Mouse (Mus musculus) adipocyte (in vitro differentiated cells): ENCODE measurements around the gene Sfrp2.
A peak's percentile ranks its signal among the peaks of the same experiment; 100 is the strongest.

ENCODE experiments used
- DNase-seq: peaks from one replicate; pipeline ENCODE4 v3.0.0-alpha.2; 2016; ENCODE audit warnings: low spot score

The Sfrp2 gene

DNA sequence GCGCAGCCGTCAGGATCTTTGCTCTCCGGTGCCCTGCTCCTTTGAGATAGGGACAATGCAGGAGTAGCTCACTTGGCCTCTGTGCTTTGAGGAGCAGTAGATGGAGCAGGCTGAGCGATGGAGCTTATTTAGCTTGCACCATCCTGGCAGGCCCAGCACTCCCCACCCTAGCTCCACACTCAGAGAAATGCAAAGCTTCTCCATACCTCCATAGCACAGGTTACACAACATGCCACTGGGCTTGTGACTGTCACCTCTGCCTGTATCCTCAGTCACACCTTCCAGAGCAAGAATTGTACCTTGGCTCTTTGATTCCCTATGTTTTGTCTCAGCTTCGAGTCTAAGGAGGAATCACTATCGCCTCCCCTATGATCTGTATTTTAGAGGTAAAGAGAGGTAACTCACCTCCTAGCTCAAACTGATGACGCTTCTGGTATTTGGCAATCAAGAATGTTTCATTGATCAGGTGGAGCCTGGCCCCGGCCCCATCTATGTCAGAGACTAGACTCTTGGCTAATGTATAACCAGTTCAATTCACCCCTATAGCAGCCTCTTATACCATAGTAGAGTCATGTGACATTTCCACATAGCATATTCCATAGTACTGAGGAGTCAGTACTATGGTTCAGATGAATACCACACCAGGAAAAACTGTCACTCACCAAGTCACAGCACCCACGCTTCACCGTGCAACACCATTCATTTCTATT lies 5.2 kb downstream of the Sfrp2 start:
- DNase-seq = no peak

DNA sequence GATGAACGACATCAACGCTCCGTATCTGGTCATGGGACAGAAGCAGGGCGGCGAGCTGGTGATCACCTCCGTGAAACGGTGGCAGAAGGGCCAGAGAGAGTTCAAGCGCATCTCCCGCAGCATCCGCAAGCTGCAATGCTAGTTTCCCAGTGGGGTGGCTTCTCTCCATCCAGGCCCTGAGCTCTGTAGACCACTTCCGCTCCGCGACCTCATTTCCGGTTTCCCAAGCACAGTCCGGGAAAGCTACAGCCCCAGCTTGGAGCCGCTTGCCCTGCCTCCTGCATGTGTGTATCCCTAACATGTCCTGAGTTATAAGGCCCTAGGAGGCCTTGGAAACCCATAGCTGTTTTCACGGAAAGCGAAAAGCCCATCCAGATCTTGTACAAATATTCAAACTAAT lies 7.2 kb downstream of the Sfrp2 start:
- no peak for DNase-seq

- no peak for DNase-seq
Observed at GRCm38 (mm10) chr3:83775403-83775802, 9.3 kb downstream of the Sfrp2 start.

DNA sequence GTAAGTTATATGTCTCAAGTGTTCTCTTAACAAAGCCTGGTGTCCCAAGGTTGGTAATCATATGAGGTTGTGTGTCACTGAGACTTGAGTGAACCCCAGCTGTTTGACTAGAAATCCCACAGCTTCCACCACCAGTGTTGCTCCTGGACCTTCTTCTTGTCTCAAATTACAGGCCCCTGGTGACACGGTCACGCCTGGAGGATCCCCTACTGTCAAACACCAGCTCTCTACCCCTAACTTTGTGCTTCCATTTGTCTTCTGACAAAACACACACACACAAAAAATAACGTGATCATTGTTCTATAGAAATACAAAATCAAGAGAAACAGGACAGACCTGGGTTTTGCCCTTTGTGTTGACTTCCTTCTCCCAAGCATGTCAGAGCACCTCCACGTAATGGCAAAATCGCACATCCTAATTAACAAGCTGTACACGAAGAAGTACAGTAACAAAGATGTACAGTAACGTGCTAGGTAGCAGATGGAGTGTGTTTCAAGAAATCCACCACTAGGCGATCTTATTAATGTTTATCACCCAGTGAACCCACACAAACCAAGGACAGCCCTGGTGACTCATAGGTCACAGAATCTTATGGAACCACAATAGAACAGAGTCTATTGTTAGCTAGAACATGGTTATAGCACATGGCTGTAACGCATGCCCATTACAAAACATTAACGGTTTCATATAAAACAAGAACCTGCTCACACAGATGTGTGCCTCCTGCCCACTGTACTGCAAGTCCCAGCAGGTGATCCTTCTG lies 15.5 kb downstream of the Sfrp2 start:
- DNase-seq = no peak

- DNase-seq = peak; percentile 27
Observed at GRCm38 (mm10) chr3:83783716-83784469, 17.8 kb downstream of the Sfrp2 start.

GRCm38 (mm10) chr3:83784726-83785125 lies 18.6 kb downstream of the Sfrp2 start:
- no peak for DNase-seq

GRCm38 (mm10) chr3:83787086-83787485 lies 21.0 kb downstream of the Sfrp2 start:
- no peak for DNase-seq

GRCm38 (mm10) chr3:83787776-83788305 lies 21.7 kb downstream of the Sfrp2 start:
- DNase-seq = no peak

- no peak for DNase-seq
Observed at GRCm38 (mm10) chr3:83789651-83790451, 23.7 kb downstream of the Sfrp2 start.

- no peak for DNase-seq
Observed at GRCm38 (mm10) chr3:83791444-83791843, 25.3 kb downstream of the Sfrp2 start.

DNA sequence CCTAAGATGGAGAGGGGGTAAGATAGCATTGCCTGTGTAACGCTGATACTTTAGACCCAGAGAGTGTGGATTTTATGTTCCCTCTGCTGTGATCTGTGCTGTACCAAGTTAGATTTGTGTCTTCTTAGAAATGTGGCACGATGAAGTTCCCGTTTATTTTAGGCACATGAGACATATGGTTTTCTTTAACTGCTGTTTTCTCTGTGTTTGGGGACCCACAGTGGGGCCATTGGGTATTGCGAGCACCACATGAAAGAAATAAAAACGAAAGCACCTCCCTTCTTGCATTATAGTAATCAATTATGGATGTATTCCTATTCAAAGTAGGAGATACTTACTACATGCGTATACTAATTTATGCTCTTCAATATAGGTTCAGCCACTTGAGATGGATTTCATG lies 31.0 kb downstream of the Sfrp2 start:
- DNase-seq = peak; percentile 28

- peak; percentile 68 for DNase-seq
Observed at GRCm38 (mm10) chr3:83797828-83798227, 31.7 kb downstream of the Sfrp2 start.

DNA sequence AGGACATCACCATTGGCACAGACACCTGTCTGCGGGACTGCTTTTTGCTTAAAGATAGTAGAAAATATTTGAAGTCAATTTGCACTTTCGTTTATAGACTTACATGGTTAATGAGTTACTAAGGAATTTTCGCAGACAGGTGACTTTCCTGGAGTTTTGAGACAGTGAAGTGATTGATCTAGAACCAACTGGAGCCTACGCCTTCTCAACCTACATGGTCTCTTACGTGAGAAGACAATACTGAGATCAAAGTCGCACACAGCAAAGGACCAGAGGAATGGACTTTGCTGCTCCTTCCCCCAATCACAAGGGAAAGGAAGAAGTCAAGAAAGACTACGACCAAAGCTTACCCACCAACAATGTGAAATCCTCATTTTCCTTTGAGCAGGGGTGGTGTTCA lies 33.4 kb downstream of the Sfrp2 start:
- no peak for DNase-seq

GRCm38 (mm10) chr3:83801649-83802155 lies 35.6 kb downstream of the Sfrp2 start:
- no peak for DNase-seq

- DNase-seq = no peak
Observed at GRCm38 (mm10) chr3:83808483-83808882, 42.4 kb downstream of the Sfrp2 start.

DNA sequence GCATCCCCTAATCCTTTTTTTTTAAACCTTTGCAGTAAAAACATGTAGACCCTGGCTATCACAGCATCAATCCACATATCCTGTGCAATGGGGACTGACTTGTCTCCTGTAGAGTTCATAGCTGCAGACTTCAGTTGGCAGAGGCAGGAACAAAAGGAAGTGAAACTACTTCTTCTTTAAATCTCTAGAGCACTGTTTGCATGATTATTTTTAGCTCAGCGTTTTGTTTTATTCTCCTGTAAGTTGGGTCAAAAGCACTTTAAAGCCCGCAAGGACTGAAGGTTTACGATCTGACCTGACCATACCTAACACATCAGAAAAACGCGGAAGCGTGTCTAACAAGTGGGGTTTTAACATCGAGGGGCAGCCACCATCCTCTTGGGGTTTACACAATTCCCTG lies 45.9 kb downstream of the Sfrp2 start:
- no peak for DNase-seq

DNA sequence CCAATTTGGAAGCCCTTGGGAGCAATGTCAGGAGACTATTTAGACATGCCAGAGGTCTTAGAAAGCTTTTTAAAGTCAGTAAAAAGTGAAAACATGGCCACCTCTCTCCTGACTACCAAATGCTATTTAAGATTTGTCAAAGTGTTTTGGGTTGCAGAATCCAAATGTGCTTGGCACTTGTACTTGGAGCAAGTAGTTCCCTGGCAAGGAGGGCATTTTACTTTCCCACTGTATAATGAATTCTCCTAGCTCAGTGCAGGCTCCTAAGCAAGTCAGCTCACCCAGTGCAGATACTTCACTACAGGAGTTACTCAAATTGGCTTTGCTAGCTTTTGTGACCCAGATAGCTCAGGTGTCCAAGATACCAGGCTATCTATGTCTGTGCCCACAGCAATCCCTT lies 46.7 kb downstream of the Sfrp2 start:
- peak; percentile 19 for DNase-seq

- no peak for DNase-seq
Observed at GRCm38 (mm10) chr3:83816372-83816925, 50.3 kb downstream of the Sfrp2 start.

DNA sequence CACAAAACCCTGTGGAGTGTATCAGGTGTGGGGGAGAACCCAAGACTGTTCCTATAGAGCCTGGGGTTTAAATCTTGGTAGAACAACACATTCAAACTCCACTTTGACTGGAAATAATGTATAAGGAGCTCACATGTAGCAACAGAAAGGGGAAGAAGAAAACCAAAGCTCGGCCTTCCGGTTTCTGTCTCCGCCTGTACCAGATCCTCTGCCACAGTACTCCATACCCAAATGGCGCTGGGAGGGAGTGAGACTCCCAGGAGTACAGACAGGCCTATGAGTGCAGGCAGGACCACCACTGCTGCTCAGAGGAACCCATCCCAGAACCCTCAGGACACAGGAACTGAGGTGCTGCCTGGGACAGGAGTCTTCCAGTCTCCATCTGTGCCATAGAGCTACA lies 57.7 kb downstream of the Sfrp2 start:
- no peak for DNase-seq
